Mouse (Mus musculus): Measurements from ENCODE around the gene Trp53i13.

- TF ChIP-seq CTCF (IDR thresholded peaks at IDR 0.05; ENCODE audit: low read depth, low read length) (no peak), POLR2A (IDR thresholded peaks at IDR 0.05; ENCODE audit: extremely low read depth, insufficient read depth, low read length) (no peak)
Observed at GRCm38 (mm10) chr11:77471407-77471806, 44.4 kb downstream of the Trp53i13 start.
